ENCODE assay signal across 19 mouse cellular contexts in the genomic region with DNA sequence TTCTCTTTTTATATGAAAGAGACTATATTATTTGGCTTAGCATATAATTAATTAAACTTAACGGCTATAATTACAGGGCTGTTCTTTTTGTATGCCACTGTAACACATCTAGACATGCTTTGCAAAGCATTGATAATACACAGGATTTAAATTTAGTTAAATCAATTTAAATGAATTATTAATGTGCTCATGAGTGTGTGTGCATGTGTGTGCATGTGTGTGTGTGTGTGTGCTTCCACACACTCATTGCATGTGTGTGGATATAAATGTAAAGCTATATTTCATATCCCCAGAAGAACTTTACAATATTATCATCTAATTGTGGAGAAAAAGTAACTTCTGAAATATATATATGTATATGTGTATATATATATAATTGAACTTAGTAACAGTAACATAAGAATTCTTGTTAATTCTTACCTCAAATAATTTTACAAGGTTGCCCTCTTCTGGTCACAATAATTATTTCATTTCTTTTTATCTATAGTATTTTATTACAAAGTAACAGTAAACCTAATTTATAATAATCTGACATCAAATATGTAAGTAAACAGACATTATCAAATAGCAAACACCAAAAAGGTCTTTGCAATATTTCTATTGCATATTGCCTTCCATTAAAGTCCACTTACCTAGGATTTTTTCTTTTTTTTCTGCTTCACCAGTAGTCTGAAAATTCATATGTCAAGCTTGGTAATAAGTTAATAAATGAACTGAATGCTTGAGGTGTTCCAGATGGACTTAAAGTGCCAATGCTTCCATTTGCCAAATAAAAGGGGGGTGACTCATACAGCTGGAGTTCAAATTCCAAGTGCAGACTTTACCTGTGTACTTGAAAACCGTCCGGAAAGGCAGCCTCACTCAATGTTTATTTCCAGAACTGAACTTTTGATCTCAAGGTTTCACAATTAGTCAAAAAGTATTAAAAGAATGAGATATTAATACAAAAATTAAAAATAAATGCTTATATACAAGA. TPM values are rescaled to one million over a fixed set of nuclear protein-coding genes. Genes with fewer than 3 reads are reported as not detected.
DNase-seq lines count a peak whose midpoint lies in the region; ATAC-seq and TF ChIP-seq lines count a peak whose summit lies in the region.
"Had no signal": no experiment of that assay in that cellular context is flagged by ENCODE, and none has a peak within 500 bp of the region (broad histone marks: within the 10 kb centered on the region; RNA-seq: fewer than 3 reads in every experiment).

No protein-coding gene starts in this region.

- DNase-seq in kidney, adult 2 months = peak; percentile 50
- peak; percentile 91 for DNase-seq in liver, adult 2 months (ENCODE audit: extremely low read depth, low read depth, low spot score)
- peak; percentile 26 for DNase-seq in A20 (ENCODE audit: low read depth, low spot score)
- no peak for DNase-seq in gastrocnemius, postnatal 4 days (ENCODE audit: low spot score in 2 of 2)
- DNase-seq: adrenal gland, postnatal 10 days; cerebellum, adult 2 months; heart, adult 18-20 months; liver; right cerebral cortex, postnatal 25 days; thymus, adult 18-20 months had no signal

- no peaks in the 10 kb centered on the region for H3K4me1 ChIP-seq in kidney, adult 2 months (ENCODE audit: control insufficient read depth, insufficient read depth, low read length)
- H3K4me1 ChIP-seq in kidney, embryonic 16.5 days (ENCODE audit: insufficient read depth, low read length) = no peaks in the 10 kb centered on the region
- H3K4me1 ChIP-seq in liver, adult 2 months (ENCODE audit: control insufficient read depth, insufficient read depth, low read length) = no peaks in the 10 kb centered on the region
- no peaks in the 10 kb centered on the region for H3K4me1 ChIP-seq in liver, embryonic 12.5 days
- H3K4me1 ChIP-seq in intestine, embryonic 16.5 days (ENCODE audit: control insufficient read depth, insufficient read depth, low read length) = no peaks in the 10 kb centered on the region
- H3K4me1 ChIP-seq: embryonic facial prominence, embryonic 15.5 days; heart, embryonic 15.5 days; lung, embryonic 15.5 days had no signal

- no peak for ATAC-seq in kidney, embryonic 16.5 days (ENCODE audit: low FRiP score, low TSS enrichment)
- ATAC-seq in liver, embryonic 12.5 days = no peak
- peak; percentile 64 for ATAC-seq in intestine, embryonic 16.5 days

- H3K27ac ChIP-seq in kidney, adult 2 months (ENCODE audit: insufficient read depth, low read depth, low read length) = no peak overlapping the region
- no peak overlapping the region for H3K27ac ChIP-seq in kidney, embryonic 16.5 days (ENCODE audit: low read length)
- H3K27ac ChIP-seq in liver, adult 2 months (replicated peaks; ENCODE audit: insufficient read depth, low read depth, low read length) = no peak overlapping the region
- H3K27ac ChIP-seq in liver, embryonic 12.5 days = no peak overlapping the region
- no peak overlapping the region for H3K27ac ChIP-seq in intestine, embryonic 16.5 days (ENCODE audit: low read length)
- H3K27ac ChIP-seq: embryonic facial prominence, embryonic 15.5 days; heart, embryonic 15.5 days; lung, embryonic 15.5 days had no signal

- TF ChIP-seq POLR2A in kidney, adult 2 months (IDR thresholded peaks at IDR 0.05; ENCODE audit: low read depth, low read length) = no peak
- TF ChIP-seq POLR2A in liver, adult 2 months (IDR thresholded peaks at IDR 0.05; ENCODE audit: extremely low read depth, insufficient read depth, low read length) = no peak

- no peak overlapping the region for H3K4me2 ChIP-seq in kidney, embryonic 16.5 days (replicated peaks; ENCODE audit: low read depth, low read length)
- no peak overlapping the region for H3K4me2 ChIP-seq in liver, embryonic 12.5 days
- H3K4me2 ChIP-seq in intestine, embryonic 16.5 days (ENCODE audit: low read depth, low read length) = no peak overlapping the region
- H3K4me2 ChIP-seq: embryonic facial prominence, embryonic 15.5 days; heart, embryonic 15.5 days; lung, embryonic 15.5 days had no signal

- TF ChIP-seq CTCF in kidney, adult 2 months (conservative IDR thresholded peaks at IDR 0.05; ENCODE audit: insufficient read depth, insufficient read length, low read depth, low read length) = no peak
- TF ChIP-seq CTCF in liver, adult 2 months (IDR thresholded peaks at IDR 0.05; ENCODE audit: low read depth, low read length) = no peak

- H3K79me2 ChIP-seq in liver, adult 2 months (ENCODE audit: control insufficient read depth, insufficient read depth, low read length) = no peaks in the 10 kb centered on the region

- no peaks in the 10 kb centered on the region for H3K9me3 ChIP-seq in kidney, embryonic 16.5 days (ENCODE audit: low read length)
- H3K9me3 ChIP-seq in liver, embryonic 12.5 days (replicated peaks) = no peaks in the 10 kb centered on the region
- H3K9me3 ChIP-seq in intestine, embryonic 16.5 days (ENCODE audit: control insufficient read depth, low read length) = no peaks in the 10 kb centered on the region
- H3K9me3 ChIP-seq: embryonic facial prominence, embryonic 15.5 days; heart, embryonic 15.5 days; lung, embryonic 15.5 days had no signal

- no peak overlapping the region for H3K9ac ChIP-seq in kidney, embryonic 16.5 days (replicated peaks; ENCODE audit: low read length)
- no peak overlapping the region for H3K9ac ChIP-seq in liver, adult 2 months (ENCODE audit: low read depth, low read length)
- no peak overlapping the region for H3K9ac ChIP-seq in liver, embryonic 12.5 days
- H3K9ac ChIP-seq in intestine, embryonic 16.5 days (ENCODE audit: low read depth, low read length) = no peak overlapping the region
- H3K9ac ChIP-seq: embryonic facial prominence, embryonic 15.5 days; heart, embryonic 15.5 days; lung, embryonic 15.5 days had no signal

- no peak overlapping the region for H3K4me3 ChIP-seq in kidney, adult 2 months (ENCODE audit: insufficient read depth, low read depth, low read length)
- no peak overlapping the region for H3K4me3 ChIP-seq in kidney, embryonic 16.5 days (ENCODE audit: low read length)
- no peak overlapping the region for H3K4me3 ChIP-seq in liver, adult 2 months (ENCODE audit: insufficient read depth, low read depth, low read length)
- no peak overlapping the region for H3K4me3 ChIP-seq in liver, embryonic 12.5 days
- no peak overlapping the region for H3K4me3 ChIP-seq in intestine, embryonic 16.5 days (ENCODE audit: low read length)
- H3K4me3 ChIP-seq: embryonic facial prominence, embryonic 15.5 days; heart, embryonic 15.5 days; lung, embryonic 15.5 days had no signal

- H3K36me3 ChIP-seq in kidney, adult 2 months (ENCODE audit: control insufficient read depth, insufficient read depth, low read length) = no peaks in the 10 kb centered on the region
- H3K36me3 ChIP-seq in kidney, embryonic 16.5 days (ENCODE audit: insufficient read depth, low read length) = no peaks in the 10 kb centered on the region
- no peaks in the 10 kb centered on the region for H3K36me3 ChIP-seq in liver, adult 2 months (ENCODE audit: control insufficient read depth, insufficient read depth, low read length)
- no peaks in the 10 kb centered on the region for H3K36me3 ChIP-seq in liver, embryonic 12.5 days
- H3K36me3 ChIP-seq in intestine, embryonic 16.5 days (ENCODE audit: control insufficient read depth, insufficient read depth, low read length) = no peaks in the 10 kb centered on the region
- H3K36me3 ChIP-seq: embryonic facial prominence, embryonic 15.5 days; heart, embryonic 15.5 days; lung, embryonic 15.5 days had no signal

- 60% methylated on average over 3 of the region's 3 CpGs for WGBS in kidney, adult 2 months
- WGBS in kidney, embryonic 16.5 days = 72% methylated on average over 3 of the region's 3 CpGs
- 43% methylated on average over 3 of the region's 3 CpGs for WGBS in liver, adult 2 months
- WGBS in liver, embryonic 12.5 days (ENCODE audit: insufficient replicate concordance) = 80% methylated on average over 3 of the region's 3 CpGs
- 64% methylated on average over 3 of the region's 3 CpGs for WGBS in intestine, embryonic 16.5 days

- H3K27me3 ChIP-seq in kidney, adult 2 months (replicated peaks; ENCODE audit: control insufficient read depth, insufficient read depth, low read length) = no peaks in the 10 kb centered on the region
- H3K27me3 ChIP-seq in kidney, embryonic 16.5 days (ENCODE audit: insufficient read depth, low read length) = no peaks in the 10 kb centered on the region
- H3K27me3 ChIP-seq in liver, adult 2 months (ENCODE audit: control insufficient read depth, insufficient read depth, low read length) = no peaks in the 10 kb centered on the region
- H3K27me3 ChIP-seq in liver, embryonic 12.5 days (replicated peaks) = no peaks in the 10 kb centered on the region
- no peaks in the 10 kb centered on the region for H3K27me3 ChIP-seq in intestine, embryonic 16.5 days (replicated peaks; ENCODE audit: control insufficient read depth, insufficient read depth, low read length)
- H3K27me3 ChIP-seq: embryonic facial prominence, embryonic 15.5 days; heart, embryonic 15.5 days; lung, embryonic 15.5 days had no signal

RNA-seq across cellular contexts. Expression of gene 4921530L21Rik, which starts 47.0 kb away (rescaled TPM):
- polyA plus RNA-seq in kidney, adult 2 months (2012; rRNA removed) = not detected in 2 replicates
- not detected in 2 replicates for polyA plus RNA-seq in kidney, embryonic 16.5 days (2015; fragmentation: Nextera tagmentation; extraction: Ambion mirVana)
- not detected in 2 replicates for total RNA-seq in liver, adult 2 months (2014; rRNA removed)
- polyA plus RNA-seq in liver, adult 2 months (2012; rRNA removed) = not detected in 2 replicates
- polyA plus RNA-seq in liver, embryonic 12.5 days (2016; fragmentation: Nextera tagmentation; extraction: Ambion mirVana) = not detected in 2 replicates
- polyA plus RNA-seq in intestine, embryonic 16.5 days (2015; fragmentation: Nextera tagmentation; extraction: Ambion mirVana) = not detected in 2 replicates
- total RNA-seq in gastrocnemius, postnatal 4 days (2021) = not detected
- total RNA-seq: adrenal gland, postnatal 10 days; gastrocnemius, adult 18-20 months; heart, adult 18-20 months had no signal
- polyA plus RNA-seq: cerebellum, adult 2 months; embryonic facial prominence, embryonic 15.5 days; forebrain, embryonic 11.5 days; heart, embryonic 15.5 days; lung, embryonic 15.5 days; urinary bladder, adult 2 months had no signal

Comparison
In these comparisons a context has a peak if more than half of its experiments do, and no peak if none do; other contexts are left out.
1. DNase-seq: peak in kidney, adult 2 months (single experiment), liver, adult 2 months (single experiment) and A20 (single experiment); none in gastrocnemius, postnatal 4 days (0 of 2).